ENCODE assay signal across 15 mouse cellular contexts in the genomic region with DNA sequence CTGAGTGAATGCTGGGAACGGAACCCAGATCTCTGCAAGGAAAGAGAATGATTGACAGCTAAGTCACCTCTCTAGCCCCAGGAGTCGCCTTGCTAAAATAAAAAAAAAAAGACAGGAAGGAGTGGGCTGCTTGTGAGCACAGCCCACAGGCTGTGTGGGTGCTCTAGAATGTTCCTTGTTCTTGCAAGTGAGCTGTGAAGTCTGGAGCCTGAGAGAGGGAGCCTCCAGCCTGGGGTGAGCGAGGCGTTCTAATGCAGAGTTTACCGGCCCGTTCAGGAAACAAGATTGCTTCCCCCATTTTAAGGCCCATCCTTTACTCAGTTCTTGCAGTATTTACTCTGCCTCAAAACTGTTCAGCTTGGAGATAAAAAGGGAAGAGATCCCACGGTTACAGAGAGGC.
"Had no signal": no experiment of that assay in that cellular context is flagged by ENCODE, and none has a peak within 500 bp of the region (broad histone marks: within the 10 kb centered on the region; RNA-seq: fewer than 3 reads in every experiment).

No protein-coding gene starts in this region.

- DNase-seq: kidney, adult 2 months; kidney, postnatal 36 days; layer of hippocampus, adult 9-11 months; layer of hippocampus, postnatal 36 days; liver; liver, embryonic 13.5 days; liver, postnatal 0 days; right cerebral cortex, postnatal 4 days; spleen, adult 18-20 months; thymus, postnatal 4 days had no signal

- H3K4me1 ChIP-seq: limb, embryonic 12.5 days; liver, embryonic 13.5 days had no signal

- H3K9me3 ChIP-seq: limb, embryonic 12.5 days; liver, embryonic 13.5 days; midbrain, embryonic 13.5 days; neural tube, embryonic 15.5 days had no signal

- H3K27me3 ChIP-seq: limb, embryonic 12.5 days; liver, embryonic 13.5 days; midbrain, embryonic 13.5 days; neural tube, embryonic 15.5 days had no signal

- ATAC-seq: intestine, embryonic 16.5 days; liver, postnatal 0 days; midbrain, embryonic 13.5 days had no signal

- H3K27ac ChIP-seq: limb, embryonic 12.5 days; liver, embryonic 13.5 days; macrophage; midbrain, embryonic 13.5 days; neural tube, embryonic 15.5 days had no signal

- H3K4me3 ChIP-seq: limb, embryonic 12.5 days; liver, embryonic 13.5 days; midbrain, embryonic 13.5 days; neural tube, embryonic 15.5 days had no signal

- H3K36me3 ChIP-seq: limb, embryonic 12.5 days; liver, embryonic 13.5 days; midbrain, embryonic 13.5 days; neural tube, embryonic 15.5 days had no signal
